Mouse (Mus musculus) kidney, adult 18-20 months (tissue): ENCODE measurements around the gene Gm45717.

Experiments
- DNase-seq: peaks from one replicate; pipeline ENCODE4 v3.0.0; 2021

The Gm45717 gene

GRCm38 (mm10) chr7:140967862-140968591 lies 12.3 kb upstream of the Gm45717 start:
- no peak for DNase-seq

GRCm38 (mm10) chr7:140966921-140967320 lies 11.2 kb upstream of the Gm45717 start, which contains the start of gene Ifitm1:
Ifitm1 (plus strand) TSS chr7:140967221.
- DNase-seq: no peak

GRCm38 (mm10) chr7:140962733-140963132 lies 7.0 kb upstream of the Gm45717 start:
- DNase-seq: no peak

GRCm38 (mm10) chr7:140961416-140961815 lies 5.7 kb upstream of the Gm45717 start:
- DNase-seq: no peak

DNA sequence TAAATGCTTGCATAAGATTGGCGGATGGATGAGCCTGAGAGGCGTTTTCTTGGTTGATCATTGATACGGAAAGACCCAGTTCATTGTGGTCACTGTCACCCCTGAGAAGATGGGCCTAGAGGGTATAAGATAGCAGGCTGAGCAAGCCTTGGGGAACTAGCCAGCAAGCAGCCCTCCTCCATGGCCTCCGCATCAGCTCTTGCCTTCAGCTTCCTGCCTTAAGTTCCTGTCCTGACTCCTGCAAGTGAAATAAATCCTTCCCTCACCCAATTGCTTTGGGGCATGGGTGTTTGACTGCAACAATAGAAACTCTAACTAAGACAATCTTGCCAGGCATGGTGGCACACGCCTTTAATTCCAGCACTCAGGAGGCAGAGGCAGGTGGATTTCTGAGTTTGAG lies 4.3 kb upstream of the Gm45717 start:
- no peak for DNase-seq

DNA sequence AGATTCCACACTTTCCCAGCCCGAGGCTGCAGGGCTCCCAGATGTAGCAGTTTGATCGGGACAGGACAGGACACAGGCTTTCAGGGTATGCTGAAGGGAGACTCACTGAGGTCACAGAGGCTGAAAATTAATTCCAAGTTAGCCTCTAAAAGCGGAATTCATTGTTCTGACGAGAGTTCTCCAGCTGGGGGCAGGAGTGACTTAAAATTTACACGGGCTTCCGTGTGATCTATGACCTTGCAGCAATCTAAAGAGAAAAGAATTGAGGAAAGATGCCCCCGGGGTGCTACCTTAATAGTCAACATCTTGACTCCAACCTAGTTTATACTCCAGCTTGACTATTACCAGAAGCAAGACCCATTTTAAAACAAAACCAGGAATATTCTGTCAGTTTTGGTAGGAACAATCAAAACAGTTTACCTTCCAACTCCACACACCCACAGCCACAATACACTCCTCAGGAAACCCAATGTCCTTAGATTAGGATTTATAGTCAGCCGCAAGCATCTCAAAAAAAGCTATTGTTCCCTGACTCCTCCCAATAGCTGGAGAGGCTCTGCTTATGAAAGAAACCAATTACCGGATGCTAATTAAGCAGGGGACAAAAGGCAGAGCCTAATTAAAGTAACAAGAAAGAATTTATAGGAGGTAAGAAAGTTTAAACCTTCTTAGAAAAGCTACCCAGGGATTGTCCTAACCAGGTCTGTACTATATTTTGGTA lies 3.6 kb upstream of the Gm45717 start:
- peak; percentile 74 for DNase-seq

- no peak for DNase-seq
Observed at GRCm38 (mm10) chr7:140956556-140956869, 776 bp upstream of the Gm45717 start.

- DNase-seq: no peak
Observed at GRCm38 (mm10) chr7:140955342-140955741, 395 bp downstream of the Gm45717 start.

- no peak for DNase-seq
Observed at GRCm38 (mm10) chr7:140954733-140955071, 1.0 kb downstream of the Gm45717 start.

- no peak for DNase-seq
Observed at GRCm38 (mm10) chr7:140953800-140954732, 1.7 kb downstream of the Gm45717 start.

- DNase-seq: no peak
Observed at GRCm38 (mm10) chr7:140953133-140953532, 2.6 kb downstream of the Gm45717 start.

DNA sequence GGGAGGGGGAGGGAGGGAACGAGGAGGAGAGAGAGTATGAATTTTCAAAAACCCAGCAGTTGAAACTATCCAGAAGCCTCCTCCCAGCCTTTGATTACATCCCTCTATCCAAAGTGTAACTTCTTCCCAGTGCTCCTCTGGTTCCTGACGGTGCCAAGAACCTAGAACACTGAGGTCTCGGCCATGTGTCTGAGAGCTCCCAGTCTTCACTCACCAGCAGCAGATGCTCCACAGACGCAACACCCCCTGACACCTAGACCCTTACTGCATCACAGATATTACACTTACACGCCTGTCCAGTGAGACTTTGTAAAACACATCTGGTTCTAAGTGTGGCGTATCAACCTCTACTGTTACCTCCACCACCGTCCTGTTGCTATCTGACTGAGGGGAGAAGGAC lies 3.3 kb downstream of the Gm45717 start:
- no peak for DNase-seq

GRCm38 (mm10) chr7:140951765-140952164 lies 4.0 kb downstream of the Gm45717 start:
- DNase-seq: no peak

GRCm38 (mm10) chr7:140951051-140951450 lies 4.7 kb downstream of the Gm45717 start:
- DNase-seq: peak; percentile 36

GRCm38 (mm10) chr7:140949824-140950530 lies 5.8 kb downstream of the Gm45717 start, which contains the start of gene Ifitm5:
Ifitm5 (minus strand) TSS chr7:140950291.
- no peak for DNase-seq

DNA sequence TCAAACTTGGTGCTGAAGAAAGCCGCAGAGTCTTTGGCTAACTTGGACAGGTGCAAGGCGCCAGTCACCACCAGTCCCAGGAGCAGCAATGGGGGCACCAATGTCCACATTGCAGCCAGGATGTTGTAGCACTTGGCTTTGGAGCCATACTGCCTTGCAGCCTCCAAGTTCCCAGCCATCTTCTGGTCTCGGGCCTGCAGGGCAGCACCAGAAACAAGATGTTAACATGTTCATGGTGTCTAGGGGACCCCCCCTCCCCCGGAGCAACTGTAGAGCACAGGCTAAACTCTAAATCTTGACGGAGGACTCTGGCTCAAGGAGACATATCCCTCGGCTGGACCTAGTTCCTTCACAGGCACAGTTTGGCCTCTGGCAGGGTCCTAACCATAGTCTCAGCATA lies 6.5 kb downstream of the Gm45717 start:
- DNase-seq: no peak

DNA sequence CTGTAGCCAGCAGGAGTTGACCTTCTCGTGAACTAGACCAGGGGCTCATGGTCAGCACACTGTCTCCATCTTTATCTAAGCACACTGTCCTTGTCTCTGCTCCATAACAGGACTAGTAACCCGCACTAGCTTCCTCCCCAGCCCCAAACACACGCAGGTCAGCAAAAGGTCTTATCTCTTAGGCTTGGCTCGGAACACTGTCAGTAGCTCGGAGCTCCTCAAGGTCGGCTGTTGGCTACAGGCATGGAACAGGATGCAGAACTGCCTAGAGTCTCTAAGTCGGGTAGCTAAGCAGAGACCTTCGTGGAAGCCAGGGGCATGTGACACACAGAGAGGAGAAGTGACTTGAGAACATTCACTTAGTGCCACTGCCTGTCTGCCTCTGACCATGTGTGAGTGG lies 7.6 kb downstream of the Gm45717 start:
- DNase-seq: peak; percentile 13

DNA sequence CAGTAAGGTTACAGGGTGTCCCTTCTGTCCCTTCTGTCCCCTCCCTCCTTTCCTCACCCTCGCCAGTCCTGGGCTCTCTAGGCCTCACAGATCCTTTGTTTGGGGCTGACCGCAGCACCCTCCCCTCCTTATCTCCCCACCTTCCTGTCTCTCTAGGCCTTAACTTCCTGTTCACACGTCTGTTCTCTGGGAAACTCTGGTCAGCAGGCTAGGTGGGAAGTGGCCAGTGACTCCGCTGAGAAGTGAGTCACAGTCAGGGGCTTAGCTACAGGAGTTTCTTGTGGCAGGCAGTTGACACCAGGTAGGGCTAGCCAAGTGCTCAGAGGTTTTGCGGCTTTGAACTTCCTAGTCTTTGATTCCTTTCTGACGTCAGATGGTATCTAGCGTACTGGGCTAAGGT lies 8.8 kb downstream of the Gm45717 start:
- peak; percentile 6 for DNase-seq

- DNase-seq: no peak
Observed at GRCm38 (mm10) chr7:140946311-140946710, 9.4 kb downstream of the Gm45717 start.

- no peak for DNase-seq
Observed at GRCm38 (mm10) chr7:140945247-140945646, 10.5 kb downstream of the Gm45717 start.

DNA sequence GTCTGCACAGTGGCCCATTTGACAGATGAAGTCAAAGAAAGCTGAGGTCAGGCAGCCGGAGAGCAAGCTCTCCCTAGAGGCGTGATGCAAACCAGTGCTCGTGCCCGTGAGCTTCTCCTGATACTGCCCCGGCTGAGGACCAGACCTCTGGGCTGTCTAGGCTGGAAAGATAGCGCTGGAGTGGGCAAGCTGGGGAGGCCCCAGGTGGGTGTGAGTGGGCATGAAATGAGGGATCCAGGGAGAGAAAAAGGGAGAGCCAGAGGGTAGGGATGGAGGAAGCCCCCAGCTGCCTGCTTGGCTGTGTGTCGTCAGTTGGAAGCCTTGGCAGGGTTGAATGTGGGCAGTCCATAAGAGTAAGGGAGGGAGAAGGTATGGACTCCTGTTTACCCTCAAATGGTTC lies 11.5 kb downstream of the Gm45717 start:
- no peak for DNase-seq

- peak; percentile 17 for DNase-seq
Observed at GRCm38 (mm10) chr7:140943356-140943755, 12.4 kb downstream of the Gm45717 start.

DNA sequence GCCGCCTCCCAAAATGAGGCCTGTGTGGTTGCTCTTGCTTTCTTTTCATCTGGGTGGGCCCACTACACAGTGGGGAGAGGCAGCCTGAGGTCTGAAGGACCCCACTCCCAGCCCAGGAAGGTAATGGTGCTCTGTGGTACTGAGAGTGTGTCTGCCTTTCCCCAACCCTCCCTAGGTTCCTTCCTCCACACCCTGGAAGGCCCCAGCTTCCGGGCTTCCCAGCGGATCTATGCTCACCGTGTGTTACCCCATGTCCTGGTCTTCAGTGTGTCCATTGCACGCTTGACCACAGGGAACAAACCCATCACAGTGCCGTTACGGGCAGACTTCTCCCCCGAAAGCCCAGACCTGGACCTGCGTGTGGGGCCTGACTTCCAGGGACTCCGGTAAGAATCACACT lies 12.9 kb downstream of the Gm45717 start:
- no peak for DNase-seq
